Mouse (Mus musculus): ENCODE results near the gene Tmem199.

- TF ChIP-seq CTCF (IDR thresholded peaks at IDR 0.05), result no peak
- TF ChIP-seq EP300 (IDR thresholded peaks at IDR 0.05), result no peak
These were observed at the start of gene Tmem199, which contains the start of gene Poldip2 for GRCm38 (mm10) chr11:78512025-78512957.

Data from lung, postnatal 0 days (tissue).